In genomic region chr5:75157038-75157437, GRCm38 (mm10) we compare ENCODE assay signal across 7 mouse cellular contexts. TPM values are rescaled to one million over a fixed set of nuclear protein-coding genes. Genes with fewer than 3 reads are reported as not detected.
DNase-seq lines count a peak whose midpoint lies in the region; ATAC-seq and TF ChIP-seq lines count a peak whose summit lies in the region.

No protein-coding gene starts in this region.

- H3K36me3 ChIP-seq in heart, adult 2 months (ENCODE audit: control insufficient read depth, insufficient read depth, low read length) = no peaks in the 10 kb centered on the region
- H3K36me3 ChIP-seq in liver, embryonic 16.5 days (ENCODE audit: control insufficient read depth, insufficient read depth) = no peaks in the 10 kb centered on the region
- no peaks in the 10 kb centered on the region for H3K36me3 ChIP-seq in neural tube, embryonic 12.5 days

- no peak for ATAC-seq in liver, embryonic 16.5 days (ENCODE audit: low read depth)
- ATAC-seq in neural tube, embryonic 12.5 days (ENCODE audit: low FRiP score, low read depth) = no peak

- peak overlapping the region; percentile 66 for H3K4me2 ChIP-seq in liver, embryonic 16.5 days (ENCODE audit: low read depth, low read length)
- H3K4me2 ChIP-seq in neural tube, embryonic 12.5 days (replicated peaks) = peak overlapping the region; percentile 90

- TF ChIP-seq CTCF in heart, adult 2 months (IDR thresholded peaks at IDR 0.05) = peak; percentile 77

- H3K9ac ChIP-seq in heart, adult 2 months (ENCODE audit: low read depth, low read length) = no peak overlapping the region
- H3K9ac ChIP-seq in liver, embryonic 16.5 days (ENCODE audit: low read depth, low read length) = no peak overlapping the region
- H3K9ac ChIP-seq in neural tube, embryonic 12.5 days = no peak overlapping the region

- peak overlapping the region; percentile 53 for H3K4me3 ChIP-seq in heart, adult 2 months
- peak overlapping the region; percentile 40 for H3K4me3 ChIP-seq in liver, embryonic 16.5 days (ENCODE audit: low read depth, low read length)
- peak overlapping the region; percentile 47 for H3K4me3 ChIP-seq in neural tube, embryonic 12.5 days

- 0% methylated on average over 3 of the region's 3 CpGs for WGBS in heart, adult 2 months
- under 1% methylated on average over 3 of the region's 3 CpGs for WGBS in liver, embryonic 16.5 days (ENCODE audit: insufficient replicate concordance)
- WGBS in neural tube, embryonic 12.5 days = under 1% methylated on average over 3 of the region's 3 CpGs

- TF ChIP-seq POLR2A in heart, adult 2 months (IDR thresholded peaks at IDR 0.05; ENCODE audit: insufficient read depth, low read depth, low read length) = no peak

- peak overlapping the region; percentile 58 for H3K27ac ChIP-seq in heart, adult 2 months
- H3K27ac ChIP-seq in liver, embryonic 16.5 days (ENCODE audit: low read length) = no peak overlapping the region
- no peak overlapping the region for H3K27ac ChIP-seq in neural tube, embryonic 12.5 days

- H3K27me3 ChIP-seq in heart, adult 2 months (ENCODE audit: control insufficient read depth, insufficient read depth, low read length) = peaks cover 18% of the 10 kb centered on the region
- peaks cover 49% of the 10 kb centered on the region for H3K27me3 ChIP-seq in liver, embryonic 16.5 days (ENCODE audit: control insufficient read depth, insufficient read depth, low read depth, low read length)
- peaks cover 30% of the 10 kb centered on the region for H3K27me3 ChIP-seq in neural tube, embryonic 12.5 days (replicated peaks)

- no peaks in the 10 kb centered on the region for H3K79me2 ChIP-seq in heart, adult 2 months (replicated peaks; ENCODE audit: control insufficient read depth, insufficient read depth, low read length)

- H3K4me1 ChIP-seq in heart, adult 2 months (ENCODE audit: control insufficient read depth, insufficient read depth, low read length) = peaks cover 3% of the 10 kb centered on the region; the same call in 1 of the 2 replicates
- H3K4me1 ChIP-seq in liver, embryonic 16.5 days (ENCODE audit: control insufficient read depth, low read depth, low read length) = peaks cover 5% of the 10 kb centered on the region
- H3K4me1 ChIP-seq in neural tube, embryonic 12.5 days = peaks cover 27% of the 10 kb centered on the region

- DNase-seq in CD4-positive, CD25-positive, alpha-beta regulatory T cell, adult 2 months (ENCODE audit: low read depth, low spot score) = peak; percentile 83
- DNase-seq in MEL-GATA-1-ER (ENCODE audit: extremely low read depth, low read depth) = peak; percentile 65
- DNase-seq in cerebellum, postnatal 36 days = peak; percentile 49 to 61
- DNase-seq in heart, adult 2 months = peak; percentile 39 to 62
- DNase-seq in kidney, adult 8-10 months = peak; percentile 56 to 57

- TF ChIP-seq EP300 in heart, adult 2 months (IDR thresholded peaks at IDR 0.05; ENCODE audit: insufficient read depth, low read depth, low read length) = 0 out of 2 replicates have a peak, but pooled peaks have one; percentile 68

- H3K9me3 ChIP-seq in liver, embryonic 16.5 days (replicated peaks; ENCODE audit: control insufficient read depth, low read length) = no peaks in the 10 kb centered on the region
- H3K9me3 ChIP-seq in neural tube, embryonic 12.5 days = no peaks in the 10 kb centered on the region

- intact Hi-C loops in heart, adult 2 months (cut with DNase I) = loop anchor here (1.0 to 5.0 kb wide), 8 partner anchors 365 to 1470 kb away; partner anchors contain the start of gene Scfd2

RNA-seq across cellular contexts. Expression of gene Pdgfra, which starts 4.9 kb away (rescaled TPM):
- total RNA-seq in heart, adult 2 months (2021) = 10 to 100 TPM; 27.8 to 29.3 TPM
- polyA plus RNA-seq in heart, adult 2 months (2012; rRNA removed) = 11.8 and 23.3 TPM in 2 replicates
- 1.6 and 1.7 TPM in 2 replicates for polyA plus RNA-seq in liver, embryonic 16.5 days (2015; fragmentation: Nextera tagmentation; extraction: Ambion mirVana)
- polyA plus RNA-seq in neural tube, embryonic 12.5 days (2016; fragmentation: Nextera tagmentation; extraction: Ambion mirVana) = 23.9 and 24.4 TPM in 2 replicates
